Mouse (Mus musculus) liver, postnatal 0 days (tissue): ENCODE results near the gene Rnf5. TPM values are rescaled to one million over a fixed set of nuclear protein-coding genes. Genes with fewer than 3 reads are reported as not detected.

ENCODE experiments used
- ATAC-seq: fragments of 200-750 bp; cut with Nextera tagmentation; 2 replicates; pipeline ENCODE4 v1.8.0; 2017; ENCODE audit warnings: mild to moderate bottlenecking, moderate library complexity
- DNase-seq: peaks from one replicate; pipeline ENCODE4 v3.0.0-alpha.2; 2016
- H3K27ac ChIP-seq: fragments of 300-500 bp; sonication (generic); 2 replicates; pipeline ENCODE4 v1.5.1; 2014; ENCODE audit warnings: antibody characterized with exemption, moderate library complexity, mild to moderate bottlenecking, low read depth
- H3K27me3 ChIP-seq: fragments of 300-500 bp; sonication (generic); 2 replicates; pipeline ENCODE4 v1.6.1; 2014; ENCODE audit warnings: low read length, control low read depth, mixed read lengths; ENCODE audit not compliant: insufficient read depth
- H3K36me3 ChIP-seq: fragments of 300-500 bp; sonication (generic); replicated peaks from 2 replicates; pipeline ENCODE4 v1.6.1; 2014; ENCODE audit warnings: mild to moderate bottlenecking, control low read depth, low read length, moderate library complexity, mixed read lengths; ENCODE audit not compliant: insufficient read depth
- H3K4me1 ChIP-seq: fragments of 300-500 bp; sonication (generic); 2 replicates; pipeline ENCODE4 v1.6.1; 2014; ENCODE audit warnings: antibody characterized with exemption, mild to moderate bottlenecking, control low read depth; ENCODE audit not compliant: insufficient read depth
- H3K4me2 ChIP-seq: fragments of 300-500 bp; sonication (generic); 2 replicates; pipeline ENCODE4 v1.6.1; 2014; ENCODE audit warnings: low read depth, mild to moderate bottlenecking, low read length, moderate library complexity, mixed read lengths
- H3K4me3 ChIP-seq: fragments of 300-500 bp; sonication (generic); 2 replicates; pipeline ENCODE4 v1.5.1; 2014; ENCODE audit warnings: low read depth, low read length
- H3K9ac ChIP-seq: fragments of 300-500 bp; sonication (generic); replicated peaks from 2 replicates; pipeline ENCODE4 v1.6.1; 2014; ENCODE audit warnings: mild to moderate bottlenecking, moderate library complexity
- H3K9me3 ChIP-seq: fragments of 300-500 bp; sonication (generic); 2 replicates; pipeline ENCODE4 v1.6.1; 2016; ENCODE audit warnings: mild to moderate bottlenecking, control low read depth, low read length, mixed read lengths
- CTCF ChIP-seq: sonication (generic); IDR thresholded peaks from 2 replicates; pipeline ENCODE4 v1.5.1; 2016; ENCODE audit warnings: antibody characterized with exemption, low read depth
- EP300 ChIP-seq: IDR thresholded peaks from 2 replicates; pipeline ENCODE4 v1.6.1; 2016; ENCODE audit warnings: antibody characterized with exemption, low read depth, mild to moderate bottlenecking
- WGBS: fragments of 180-500 bp; shearing (Covaris S2); extraction: QIAGEN DNeasy Blood & Tissue Kit; methylation state at CpG from one replicate; pipeline ENCODE4 v1.1.7; 2014; ENCODE audit not compliant: insufficient replicate concordance; 5-methylcytosine and 5-hydroxymethylcytosine counted together
- polyA plus RNA-seq: library from polyadenylated mRNA; unstranded; fragments of >200 nt; fragmentation: Nextera tagmentation; extraction: Ambion mirVana; gene quantifications from 2 replicates; pipeline ENCODE4 v1.2.1, GENCODE M21; 2015

Rnf5 gene
- polyA plus RNA-seq, 1 experiment from 2014 or later, result 78.4 TPM

DNA sequence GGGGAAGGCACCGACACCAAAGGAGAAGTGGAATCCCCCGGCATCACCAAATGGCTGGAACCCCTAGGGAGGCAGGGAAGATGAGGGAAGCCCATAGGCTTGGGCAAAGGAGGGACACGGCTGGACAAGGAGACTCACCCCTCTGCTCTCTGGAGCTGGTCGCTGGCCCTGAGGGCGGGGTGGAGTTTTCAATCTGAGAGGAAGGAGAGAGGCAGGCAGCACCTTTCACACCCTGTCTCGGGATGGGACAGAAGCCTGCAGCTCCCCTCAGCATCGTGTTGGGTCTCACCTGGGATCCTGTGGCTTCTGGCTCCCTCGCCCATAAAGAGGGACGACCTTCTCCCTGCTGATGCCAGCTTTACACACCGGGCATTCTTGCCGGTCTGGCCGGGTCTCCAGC, 1.7 kb downstream of the Rnf5 start:
- Histone ChIP-seq H3K9me3 (no peaks in the 10 kb centered on the region), H3K4me2 (no peak overlapping the region), H3K4me3 (no peak overlapping the region), H3K27me3 (no peaks in the 10 kb centered on the region), H3K27ac (no peak overlapping the region), H3K9ac (no peak overlapping the region), H3K4me1 (peaks cover 41% of the 10 kb centered on the region), H3K36me3 (peaks cover 8% of the 10 kb centered on the region)
- no peak for TF ChIP-seq EP300
- TF ChIP-seq CTCF, result no peak
- WGBS, result 93% methylated on average over 12 of the region's 12 CpGs
- no peak for ATAC-seq
- no peak for DNase-seq

DNA sequence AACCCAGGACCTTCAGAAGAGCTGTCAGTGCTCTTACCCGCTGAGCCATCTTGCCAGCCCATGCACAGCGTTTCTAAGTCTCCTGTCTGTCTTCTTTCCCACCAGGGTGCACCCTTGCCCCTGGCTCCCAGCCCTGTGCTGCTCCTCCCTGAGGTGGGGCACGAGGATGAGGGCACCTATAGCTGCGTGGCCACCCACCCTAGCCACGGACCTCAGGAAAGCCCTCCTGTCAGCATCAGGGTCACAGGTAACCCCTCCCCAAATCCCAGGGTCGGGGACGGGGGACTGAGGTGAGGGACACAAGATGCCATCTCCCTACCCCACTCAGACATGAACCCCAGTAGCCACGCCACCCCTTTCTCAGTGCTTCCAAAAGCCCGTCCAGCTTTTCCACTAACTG, 3.6 kb downstream of the Rnf5 start:
- peaks cover 21% of the 10 kb centered on the region for H3K36me3 ChIP-seq
- ATAC-seq, result no peak
- H3K27ac ChIP-seq, result no peak overlapping the region
- TF ChIP-seq EP300 (no peak), CTCF (no peak)
- WGBS, result 82% methylated on average over 9 of the region's 9 CpGs
- no peaks in the 10 kb centered on the region for H3K9me3 ChIP-seq
- no peak overlapping the region for H3K4me2 ChIP-seq
- no peak overlapping the region for H3K9ac ChIP-seq
- no peaks in the 10 kb centered on the region for H3K27me3 ChIP-seq
- no peak for DNase-seq
- peaks cover 36% of the 10 kb centered on the region for H3K4me1 ChIP-seq
- no peak overlapping the region for H3K4me3 ChIP-seq

DNA sequence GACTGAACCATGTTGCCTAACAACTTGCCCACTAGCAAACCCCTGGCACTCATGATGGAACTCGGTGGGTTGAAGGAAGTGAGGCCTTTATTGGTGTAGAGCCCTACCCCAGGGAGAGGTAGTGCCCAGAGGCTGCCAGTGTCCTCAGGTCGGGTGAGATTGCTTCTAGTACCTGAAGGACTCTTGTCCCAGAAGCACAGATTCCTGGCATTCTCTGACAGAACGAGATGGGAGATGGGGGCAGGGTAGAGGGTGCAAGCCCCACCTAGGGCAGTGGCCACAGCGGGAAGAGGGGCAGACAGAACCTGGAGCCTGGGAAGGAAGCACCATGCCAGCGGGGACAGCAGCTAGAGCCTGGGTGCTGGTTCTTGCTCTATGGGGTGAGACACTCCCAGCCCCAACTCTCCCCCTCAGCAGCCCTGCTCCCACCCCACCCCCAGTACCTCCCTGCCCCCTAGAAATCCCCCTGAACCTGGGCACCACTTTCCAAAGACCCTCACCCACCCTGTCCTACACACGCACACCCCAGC, 5.9 kb downstream of the Rnf5 start, which contains the start of gene Ager:
Gene Ager (plus strand): TSS at position 297 of the 530 bp plus-strand sequence.
- DNase-seq, result no peak
- H3K27ac ChIP-seq, result peak within 1 kb of the TSS; percentile 46

DNA sequence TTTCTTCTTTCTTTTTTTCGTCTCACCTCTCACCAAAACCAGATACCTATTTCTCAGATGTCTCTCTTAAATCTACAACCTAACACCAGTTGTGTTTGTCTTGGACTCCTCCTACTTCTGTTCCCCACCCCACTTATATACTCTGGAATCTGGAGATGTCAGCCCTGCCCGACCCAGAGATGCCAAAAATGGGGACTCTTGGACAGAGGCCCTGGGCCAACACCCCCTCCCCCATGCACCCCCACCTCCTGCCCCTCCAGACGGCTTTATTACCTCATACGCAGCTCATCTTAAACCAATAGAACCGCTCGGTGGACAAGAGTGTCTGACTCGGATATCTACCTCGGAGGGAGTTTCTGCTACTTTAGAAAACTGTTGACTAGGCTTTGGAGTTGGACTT, 7.4 kb downstream of the Rnf5 start:
- peak overlapping the region; percentile 29; the same call in 1 of the 2 replicates for H3K27ac ChIP-seq
- H3K4me1 ChIP-seq, result peaks cover 37% of the 10 kb centered on the region
- no peak for DNase-seq
- no peaks in the 10 kb centered on the region for H3K27me3 ChIP-seq
- no peak overlapping the region for H3K9ac ChIP-seq
- 75% methylated on average over 8 of the region's 8 CpGs for WGBS
- H3K36me3 ChIP-seq, result peaks cover 30% of the 10 kb centered on the region
- H3K4me3 ChIP-seq, result no peak overlapping the region
- H3K4me2 ChIP-seq, result no peak overlapping the region
- ATAC-seq, result no peak
- no peaks in the 10 kb centered on the region for H3K9me3 ChIP-seq
- no peak for TF ChIP-seq EP300
- no peak for TF ChIP-seq CTCF

More for the DNA sequence above, 5.9 kb downstream of the Rnf5 start, which contains the start of gene Ager:
- no peak within 1 kb of the TSS for H3K4me2 ChIP-seq
- TF ChIP-seq EP300 (no peak), CTCF (no peak)
- peaks cover 30% of the 10 kb centered on the region for H3K36me3 ChIP-seq
- H3K4me3 ChIP-seq, result no peak within 1 kb of the TSS
- ATAC-seq, result no peak
- no peak within 1 kb of the TSS for H3K9ac ChIP-seq
- H3K27me3 ChIP-seq, result no peaks in the 10 kb centered on the region
- peaks cover 40% of the 10 kb centered on the region for H3K4me1 ChIP-seq
- no peaks in the 10 kb centered on the region for H3K9me3 ChIP-seq
- WGBS, result 17% methylated on average over 6 of the region's 6 CpGs

DNA sequence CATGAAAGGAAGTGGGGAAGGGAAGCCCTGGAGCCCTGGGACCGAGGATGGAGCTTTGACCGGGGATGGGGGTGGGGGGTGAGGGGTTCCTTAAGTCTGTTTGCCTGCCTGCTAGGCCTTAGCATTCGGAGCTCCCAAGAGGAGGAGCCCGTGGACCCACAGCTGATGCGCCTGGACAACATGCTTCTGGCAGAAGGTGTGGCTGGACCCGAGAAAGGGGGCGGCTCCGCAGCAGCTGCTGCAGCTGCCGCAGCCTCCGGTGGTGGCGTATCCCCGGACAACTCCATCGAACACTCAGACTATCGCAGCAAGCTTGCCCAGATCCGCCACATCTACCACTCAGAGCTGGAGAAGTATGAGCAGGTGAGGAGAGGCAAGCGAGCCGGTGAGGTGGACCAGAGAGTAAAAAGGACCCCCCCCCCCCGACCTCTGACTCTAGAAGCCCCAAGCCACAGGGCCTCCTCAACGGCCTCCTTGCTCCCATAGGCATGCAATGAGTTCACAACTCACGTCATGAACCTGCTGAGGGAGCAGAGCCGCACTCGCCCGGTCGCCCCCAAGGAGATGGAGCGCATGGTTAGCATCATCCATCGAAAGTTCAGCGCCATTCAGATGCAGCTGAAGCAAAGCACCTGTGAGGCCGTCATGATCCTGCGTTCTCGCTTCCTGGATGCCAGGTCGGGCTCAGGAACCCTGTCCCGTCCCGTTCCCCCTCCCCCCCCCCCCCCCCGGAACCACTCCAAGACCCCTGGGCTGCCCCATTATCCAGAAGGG, 9.6 kb downstream of the Rnf5 start:
- TF ChIP-seq EP300, result no peak
- TF ChIP-seq CTCF, result no peak
- H3K36me3 ChIP-seq, result peaks cover 22% of the 10 kb centered on the region
- no peaks in the 10 kb centered on the region for H3K27me3 ChIP-seq
- H3K27ac ChIP-seq, result peak overlapping the region; percentile 84; the same call in 1 of the 2 replicates
- no peak for DNase-seq
- peaks cover 55% of the 10 kb centered on the region for H3K4me1 ChIP-seq
- no peak for ATAC-seq
- 71% methylated on average over 31 of the region's 34 CpGs for WGBS
- H3K4me3 ChIP-seq, result peak overlapping the region; percentile 69
- H3K9me3 ChIP-seq, result no peaks in the 10 kb centered on the region
- peak overlapping the region; percentile 99 for H3K4me2 ChIP-seq
- peak overlapping the region; percentile 88 for H3K9ac ChIP-seq
